Mouse (Mus musculus) heart, adult 11 months (tissue): ENCODE measurements at regions not wholly inside any gene's neighbourhood (a gene's known extent, or its start where the extent isn't known, plus 50 kb on each side); places are given as distances from the start of the nearest gene placed in this dataset.
A peak's percentile ranks its signal among the peaks of the same experiment; 100 is the strongest.

ENCODE experiments used
- DNase-seq: peaks from one replicate; pipeline ENCODE4 v3.0.0; 2022

GRCm38 (mm10) chr5:97656167-97656924, 199.5 kb upstream of the Gk2 start:
- no peak for DNase-seq

GRCm38 (mm10) chr5:97655266-97655665, 198.4 kb upstream of the Gk2 start:
- no peak for DNase-seq

GRCm38 (mm10) chr5:97654414-97654813, 197.6 kb upstream of the Gk2 start:
- DNase-seq: no peak

GRCm38 (mm10) chr5:97642251-97642650, 185.4 kb upstream of the Gk2 start:
- DNase-seq: no peak

- DNase-seq: no peak
Measured at GRCm38 (mm10) chr5:97641646-97642045, 184.8 kb upstream of the Gk2 start.

- no peak for DNase-seq
Measured at GRCm38 (mm10) chr5:97636357-97636756, 179.5 kb upstream of the Gk2 start.

GRCm38 (mm10) chr5:97633766-97634165, 176.9 kb upstream of the Gk2 start:
- DNase-seq: no peak

- DNase-seq: no peak
Measured at GRCm38 (mm10) chr5:97632791-97633190, 176.0 kb upstream of the Gk2 start.

GRCm38 (mm10) chr5:97625200-97625599, 168.4 kb upstream of the Gk2 start:
- peak; percentile 73 for DNase-seq

GRCm38 (mm10) chr5:97619890-97620289, 163.1 kb upstream of the Gk2 start:
- DNase-seq: no peak

GRCm38 (mm10) chr5:97618411-97618810, 161.6 kb upstream of the Gk2 start:
- peak; percentile 91 for DNase-seq

- DNase-seq: peak; percentile 92
Measured at GRCm38 (mm10) chr5:97602176-97602575, 145.4 kb upstream of the Gk2 start.

- DNase-seq: no peak
Measured at GRCm38 (mm10) chr5:97601384-97601783, 144.6 kb upstream of the Gk2 start.

GRCm38 (mm10) chr5:97598741-97599140, 141.9 kb upstream of the Gk2 start:
- DNase-seq: peak; percentile 78

- DNase-seq: no peak
Measured at GRCm38 (mm10) chr5:97595916-97596315, 139.1 kb upstream of the Gk2 start.

GRCm38 (mm10) chr5:97594081-97594480, 137.3 kb upstream of the Gk2 start:
- DNase-seq: peak; percentile 19

GRCm38 (mm10) chr5:97582509-97582908, 125.7 kb upstream of the Gk2 start:
- DNase-seq: no peak

- no peak for DNase-seq
Measured at GRCm38 (mm10) chr5:97565486-97565885, 108.7 kb upstream of the Gk2 start.

- no peak for DNase-seq
Measured at GRCm38 (mm10) chr5:97563724-97564123, 106.9 kb upstream of the Gk2 start.

- DNase-seq: no peak
Measured at GRCm38 (mm10) chr5:97554274-97554673, 97.5 kb upstream of the Gk2 start.

GRCm38 (mm10) chr5:97553122-97553521, 96.3 kb upstream of the Gk2 start:
- DNase-seq: no peak

- no peak for DNase-seq
Measured at GRCm38 (mm10) chr5:97537492-97538257, 80.9 kb upstream of the Gk2 start.

- no peak for DNase-seq
Measured at GRCm38 (mm10) chr5:97533733-97534132, 76.9 kb upstream of the Gk2 start.

GRCm38 (mm10) chr5:97527555-97527954, 70.7 kb upstream of the Gk2 start:
- DNase-seq: no peak
